Mouse (Mus musculus): ENCODE measurements at regions not wholly inside any gene's neighbourhood (a gene's known extent, or its start where the extent isn't known, plus 50 kb on each side); places are given as distances from the start of the nearest gene placed in this dataset.
"Not testable (repeated sequence)": the region's sequence is repeated elsewhere in the genome, so short reads cannot be mapped to it uniquely, and the experiment has no call there.

DNA sequence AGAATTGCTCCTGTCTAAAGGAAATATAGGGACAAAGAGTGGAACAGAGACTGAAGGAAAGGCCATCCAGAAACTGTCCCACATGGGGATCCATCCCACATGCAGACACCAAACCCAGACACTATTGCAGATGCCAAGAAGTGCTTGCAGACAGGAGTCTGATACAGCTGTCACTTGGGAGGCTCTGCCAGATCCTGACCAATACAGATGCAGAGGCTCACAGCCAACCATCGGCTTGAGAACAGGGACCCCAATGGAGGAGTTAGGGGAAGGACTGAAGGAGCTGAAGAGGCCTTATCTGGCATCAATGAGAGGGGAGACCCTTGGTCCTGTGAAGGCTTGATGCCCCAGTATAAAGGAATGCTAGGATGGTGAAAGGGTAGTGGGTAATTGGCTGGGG lies 274.0 kb upstream of the Col8a1 start:
- not testable (repeated sequence) for H3K9ac ChIP-seq (replicated peaks)

DNA sequence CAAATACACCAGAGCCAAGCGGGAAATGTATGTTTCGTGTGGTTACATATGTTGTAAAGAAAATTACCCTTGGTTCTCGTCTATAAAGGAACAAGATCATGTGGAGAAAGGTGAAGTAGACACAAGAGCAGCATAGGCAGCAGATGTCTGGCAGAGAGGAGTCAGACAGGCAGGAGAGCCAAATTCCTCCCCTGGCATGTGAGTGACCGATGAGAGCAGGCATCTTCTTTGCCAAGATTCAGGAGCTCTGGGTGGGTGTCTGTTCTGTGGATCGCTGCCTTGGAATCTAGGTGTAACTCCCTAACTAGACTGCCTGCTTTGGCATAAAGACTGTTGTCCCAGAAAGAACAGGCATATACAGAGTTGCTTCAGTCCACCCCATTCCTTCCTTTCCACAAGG lies 275.1 kb upstream of the Col8a1 start:
- WGBS: 64% methylated on average over 5 of the region's 5 CpGs
- H3K9ac ChIP-seq (replicated peaks): no peak overlapping the region
- H3K4me3 ChIP-seq (replicated peaks): no peak overlapping the region
- ATAC-seq (ENCODE audit: insufficient number of reproducible peaks, insufficient read depth, low FRiP score, low TSS enrichment, low read depth): no peak
- H3K9me3 ChIP-seq: no peaks in the 10 kb centered on the region
- H3K27me3 ChIP-seq: no peaks in the 10 kb centered on the region
- H3K4me1 ChIP-seq (replicated peaks): no peaks in the 10 kb centered on the region
- no peak overlapping the region for H3K27ac ChIP-seq
- no peak overlapping the region for H3K4me2 ChIP-seq
- H3K36me3 ChIP-seq: no peaks in the 10 kb centered on the region

More for the DNA sequence above, 274.0 kb upstream of the Col8a1 start:
- not testable (repeated sequence) for H3K9me3 ChIP-seq; ATAC-seq (ENCODE audit: insufficient number of reproducible peaks, insufficient read depth, low FRiP score, low TSS enrichment, low read depth); H3K4me2 ChIP-seq; H3K27me3 ChIP-seq; H3K4me1 ChIP-seq (replicated peaks); H3K4me3 ChIP-seq (replicated peaks); H3K36me3 ChIP-seq; H3K27ac ChIP-seq
- WGBS: 84% methylated on average over 1 of the region's 1 CpGs

DNA sequence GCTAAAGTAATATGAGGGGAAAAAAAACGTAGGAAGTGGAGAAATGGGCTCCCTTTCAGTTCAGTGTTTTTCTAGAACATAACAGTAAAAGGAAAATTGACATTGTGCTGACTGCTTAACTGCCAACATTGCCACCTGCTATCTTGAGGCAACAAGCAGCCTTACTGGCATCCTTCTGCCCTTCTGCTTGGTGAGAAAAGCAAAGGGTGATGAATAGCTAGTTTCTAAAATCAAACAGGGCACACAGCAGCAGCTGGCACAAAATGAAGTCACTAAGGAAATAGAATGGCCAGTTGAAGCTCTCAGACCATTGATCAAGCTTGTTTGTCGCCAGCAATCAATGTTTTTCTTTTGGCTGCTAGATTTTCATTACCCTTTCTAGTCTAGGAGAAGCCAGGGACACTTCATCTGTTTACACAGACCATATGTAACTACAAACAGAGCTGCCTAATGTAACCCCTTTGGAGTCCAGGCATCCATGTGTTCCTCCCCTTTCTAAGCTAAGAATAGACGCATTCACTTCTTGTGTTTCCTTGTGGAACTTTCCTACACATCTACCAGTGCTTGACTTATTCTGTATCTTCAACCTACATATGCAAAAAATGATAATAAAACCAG lies 314.2 kb upstream of the Col8a1 start:
- no peak overlapping the region for H3K4me3 ChIP-seq (replicated peaks)
- H3K9ac ChIP-seq (replicated peaks): no peak overlapping the region
- H3K27ac ChIP-seq: no peak overlapping the region
- WGBS: 75% methylated on average over 3 of the region's 3 CpGs
- H3K4me1 ChIP-seq (replicated peaks): no peaks in the 10 kb centered on the region
- H3K27me3 ChIP-seq: no peaks in the 10 kb centered on the region
- no peak for ATAC-seq (ENCODE audit: insufficient number of reproducible peaks, insufficient read depth, low FRiP score, low TSS enrichment, low read depth)
- H3K4me2 ChIP-seq: no peak overlapping the region
- H3K36me3 ChIP-seq: no peaks in the 10 kb centered on the region
- no peaks in the 10 kb centered on the region for H3K9me3 ChIP-seq

- no peak for ATAC-seq (ENCODE audit: insufficient number of reproducible peaks, insufficient read depth, low FRiP score, low TSS enrichment, low read depth)
- no peak overlapping the region for H3K4me3 ChIP-seq (replicated peaks)
- H3K36me3 ChIP-seq: no peaks in the 10 kb centered on the region
- H3K9me3 ChIP-seq: no peaks in the 10 kb centered on the region
- WGBS: 89% methylated on average over 3 of the region's 3 CpGs
- H3K27ac ChIP-seq: no peak overlapping the region
- H3K4me1 ChIP-seq (replicated peaks): no peaks in the 10 kb centered on the region
- no peaks in the 10 kb centered on the region for H3K27me3 ChIP-seq
- H3K9ac ChIP-seq (replicated peaks): no peak overlapping the region
- no peak overlapping the region for H3K4me2 ChIP-seq
Observed at GRCm38 (mm10) chr16:58072441-58072840, 317.9 kb upstream of the Col8a1 start.

GRCm38 (mm10) chr16:58100351-58100750 lies 307.9 kb upstream of the Dcbld2 start:
- no peak for ATAC-seq (ENCODE audit: insufficient number of reproducible peaks, insufficient read depth, low FRiP score, low TSS enrichment, low read depth)
- Histone ChIP-seq H3K4me1 (replicated peaks) (no peaks in the 10 kb centered on the region), H3K36me3 (no peaks in the 10 kb centered on the region), H3K27ac (no peak overlapping the region), H3K9ac (replicated peaks) (no peak overlapping the region), H3K9me3 (no peaks in the 10 kb centered on the region), H3K27me3 (no peaks in the 10 kb centered on the region), H3K4me2 (no peak overlapping the region), H3K4me3 (replicated peaks) (no peak overlapping the region)
- WGBS: 67% methylated on average over 4 of the region's 4 CpGs

GRCm38 (mm10) chr16:58110452-58110851 lies 297.8 kb upstream of the Dcbld2 start:
- 80% methylated on average over 1 of the region's 1 CpGs for WGBS
- H3K9ac ChIP-seq (replicated peaks): no peak overlapping the region
- no peaks in the 10 kb centered on the region for H3K36me3 ChIP-seq
- no peaks in the 10 kb centered on the region for H3K4me1 ChIP-seq (replicated peaks)
- H3K9me3 ChIP-seq: no peaks in the 10 kb centered on the region
- H3K4me3 ChIP-seq (replicated peaks): no peak overlapping the region
- no peak overlapping the region for H3K27ac ChIP-seq
- no peaks in the 10 kb centered on the region for H3K27me3 ChIP-seq
- H3K4me2 ChIP-seq: no peak overlapping the region
- ATAC-seq (ENCODE audit: insufficient number of reproducible peaks, insufficient read depth, low FRiP score, low TSS enrichment, low read depth): no peak

- Histone ChIP-seq H3K36me3 (no peaks in the 10 kb centered on the region), H3K4me2 (no peak overlapping the region), H3K27ac (no peak overlapping the region), H3K9ac (replicated peaks) (no peak overlapping the region), H3K4me3 (replicated peaks) (no peak overlapping the region), H3K4me1 (replicated peaks) (no peaks in the 10 kb centered on the region), H3K27me3 (no peaks in the 10 kb centered on the region), H3K9me3 (no peaks in the 10 kb centered on the region)
- no peak for ATAC-seq (ENCODE audit: insufficient number of reproducible peaks, insufficient read depth, low FRiP score, low TSS enrichment, low read depth)
- WGBS: 77% methylated on average over 1 of the region's 1 CpGs
Observed at GRCm38 (mm10) chr16:58126086-58126485, 282.2 kb upstream of the Dcbld2 start.

- Histone ChIP-seq H3K4me3 (replicated peaks) (no peak overlapping the region), H3K27me3 (no peaks in the 10 kb centered on the region), H3K9ac (replicated peaks) (no peak overlapping the region), H3K9me3 (no peaks in the 10 kb centered on the region), H3K4me2 (no peak overlapping the region), H3K27ac (no peak overlapping the region), H3K4me1 (replicated peaks) (no peaks in the 10 kb centered on the region), H3K36me3 (no peaks in the 10 kb centered on the region)
- WGBS: 64% methylated on average over 12 of the region's 12 CpGs
- no peak for ATAC-seq (ENCODE audit: insufficient number of reproducible peaks, insufficient read depth, low FRiP score, low TSS enrichment, low read depth)
Observed at GRCm38 (mm10) chr16:58136144-58136905, 271.9 kb upstream of the Dcbld2 start.

DNA sequence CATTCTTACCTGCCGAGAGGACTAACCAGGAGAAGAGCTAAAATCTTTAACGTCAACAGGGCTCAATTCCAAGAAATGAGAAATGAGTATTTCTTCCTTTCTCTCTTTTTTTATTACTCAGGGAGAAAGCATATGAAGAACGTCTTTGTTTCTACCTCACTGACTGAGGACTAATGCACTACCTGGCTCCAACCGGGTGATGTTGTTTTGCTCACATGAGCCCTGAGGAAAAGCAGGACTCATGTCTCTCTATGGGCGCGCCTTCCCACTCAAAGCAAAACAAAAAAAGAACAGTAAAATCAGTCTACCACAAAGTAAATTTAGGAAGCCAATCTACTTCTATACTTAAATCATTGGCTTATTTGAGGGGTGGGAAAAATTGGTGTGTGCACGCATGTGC lies 271.3 kb upstream of the Dcbld2 start:
- Histone ChIP-seq H3K4me2 (no peak overlapping the region), H3K27ac (no peak overlapping the region), H3K4me1 (replicated peaks) (no peaks in the 10 kb centered on the region), H3K27me3 (no peaks in the 10 kb centered on the region), H3K4me3 (replicated peaks) (no peak overlapping the region), H3K9me3 (no peaks in the 10 kb centered on the region), H3K9ac (replicated peaks) (no peak overlapping the region), H3K36me3 (no peaks in the 10 kb centered on the region)
- no peak for ATAC-seq (ENCODE audit: insufficient number of reproducible peaks, insufficient read depth, low FRiP score, low TSS enrichment, low read depth)
- WGBS: 86% methylated on average over 7 of the region's 7 CpGs

DNA sequence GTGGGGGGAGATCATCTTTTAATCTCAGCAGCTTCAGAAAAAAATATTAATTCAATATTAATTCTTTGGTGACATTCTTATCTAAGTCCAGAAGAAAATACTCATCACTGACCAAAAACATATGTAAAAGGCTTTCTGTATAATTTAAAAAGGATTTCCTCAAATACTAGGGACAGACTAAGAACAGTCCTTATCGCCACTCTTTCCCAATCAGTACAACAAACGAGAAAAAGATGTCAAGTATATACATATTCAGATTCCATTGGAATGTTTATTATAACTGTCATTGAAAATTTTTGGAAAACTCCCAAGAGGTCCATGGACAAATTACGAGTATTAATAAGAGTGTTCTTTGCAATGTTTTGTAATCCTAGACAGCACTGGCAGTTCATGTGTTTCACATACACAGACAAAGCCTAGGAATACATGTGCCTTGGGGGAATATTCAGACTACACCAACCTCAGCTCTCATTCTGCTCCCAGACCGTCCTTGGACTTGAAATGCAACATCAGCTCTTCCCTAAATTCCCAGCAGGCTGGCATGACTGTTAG lies 270.4 kb upstream of the Dcbld2 start:
- Histone ChIP-seq H3K27me3 (no peaks in the 10 kb centered on the region), H3K4me3 (replicated peaks) (no peak overlapping the region), H3K4me2 (no peak overlapping the region), H3K9ac (replicated peaks) (no peak overlapping the region), H3K4me1 (replicated peaks) (no peaks in the 10 kb centered on the region), H3K9me3 (no peaks in the 10 kb centered on the region), H3K27ac (no peak overlapping the region), H3K36me3 (no peaks in the 10 kb centered on the region)
- no peak for ATAC-seq (ENCODE audit: insufficient number of reproducible peaks, insufficient read depth, low FRiP score, low TSS enrichment, low read depth)
- WGBS: 80% methylated on average over 4 of the region's 4 CpGs

DNA sequence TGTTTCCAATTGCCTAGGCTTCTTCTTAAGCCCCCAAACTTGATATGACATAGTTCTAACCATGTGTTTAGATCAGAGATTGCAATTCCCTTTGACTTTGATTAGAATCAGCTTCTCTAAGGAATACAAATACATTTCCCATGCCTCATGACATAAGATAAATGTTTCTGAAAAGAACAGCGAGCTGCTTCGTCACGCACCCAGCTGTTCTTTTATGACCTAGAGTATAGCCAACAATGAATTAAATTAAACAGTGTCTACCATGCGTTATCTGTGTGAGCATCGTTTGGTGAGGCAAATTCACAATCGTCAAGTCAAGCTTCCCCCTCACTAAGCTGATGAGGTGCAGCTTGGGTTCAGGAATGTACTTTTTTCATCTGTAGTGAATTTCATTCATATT lies 261.8 kb upstream of the Dcbld2 start:
- no peaks in the 10 kb centered on the region for H3K9me3 ChIP-seq
- H3K4me1 ChIP-seq (replicated peaks): no peaks in the 10 kb centered on the region
- no peak for ATAC-seq (ENCODE audit: insufficient number of reproducible peaks, insufficient read depth, low FRiP score, low TSS enrichment, low read depth)
- no peak overlapping the region for H3K4me2 ChIP-seq
- WGBS: 72% methylated on average over 6 of the region's 6 CpGs
- no peaks in the 10 kb centered on the region for H3K36me3 ChIP-seq
- no peak overlapping the region for H3K9ac ChIP-seq (replicated peaks)
- H3K27ac ChIP-seq: no peak overlapping the region
- H3K27me3 ChIP-seq: no peaks in the 10 kb centered on the region
- H3K4me3 ChIP-seq (replicated peaks): no peak overlapping the region

All from limb, embryonic 12.5 days (tissue).